Mouse (Mus musculus) kidney, embryonic 14.5 days (tissue): ENCODE measurements at regions not wholly inside any gene's neighbourhood (a gene's known extent, or its start where the extent isn't known, plus 50 kb on each side); places are given as distances from the start of the nearest gene placed in this dataset.

Experiments
- ATAC-seq: fragments of 200-750 bp; cut with Nextera tagmentation; 2 replicates; pipeline ENCODE4 v1.8.0; 2017; ENCODE audit warnings: moderate number of reproducible peaks, mild to moderate bottlenecking, moderate TSS enrichment, moderate library complexity; ENCODE audit not compliant: low FRiP score, low TSS enrichment
- H3K27ac ChIP-seq: fragments of 300-500 bp; sonication (generic); 2 replicates; pipeline ENCODE4 v1.5.1; 2014; ENCODE audit warnings: low read depth, mild to moderate bottlenecking, low read length, moderate library complexity, mixed read lengths
- H3K27me3 ChIP-seq: fragments of 300-500 bp; sonication (generic); 2 replicates; pipeline ENCODE4 v1.6.1; 2014; ENCODE audit warnings: mild to moderate bottlenecking, low read length; ENCODE audit not compliant: control insufficient read depth, insufficient read depth
- H3K36me3 ChIP-seq: fragments of 300-500 bp; sonication (generic); 2 replicates; pipeline ENCODE4 v1.6.1; 2014; ENCODE audit warnings: low read length, mixed read lengths; ENCODE audit not compliant: control insufficient read depth, insufficient read depth
- H3K4me1 ChIP-seq: fragments of 300-500 bp; sonication (generic); 2 replicates; pipeline ENCODE4 v1.6.1; 2014; ENCODE audit warnings: low read length, mixed read lengths; ENCODE audit not compliant: control insufficient read depth, insufficient read depth
- H3K4me2 ChIP-seq: fragments of 300-500 bp; sonication (generic); replicated peaks from 2 replicates; pipeline ENCODE4 v1.6.1; 2014; ENCODE audit warnings: low read depth, mild to moderate bottlenecking, low read length
- H3K4me3 ChIP-seq: fragments of 300-500 bp; sonication (generic); 2 replicates; pipeline ENCODE4 v1.5.1; 2014; ENCODE audit warnings: mild to moderate bottlenecking, low read length
- H3K9ac ChIP-seq: fragments of 300-500 bp; sonication (generic); 2 replicates; pipeline ENCODE4 v1.6.1; 2014; ENCODE audit warnings: low read depth, mild to moderate bottlenecking, low read length, moderate library complexity
- H3K9me3 ChIP-seq: fragments of 300-500 bp; sonication (generic); 2 replicates; pipeline ENCODE4 v1.6.1; 2016; ENCODE audit warnings: low read length; ENCODE audit not compliant: control insufficient read depth
- WGBS: fragments of 180-500 bp; shearing (Covaris S2); extraction: QIAGEN DNeasy Blood & Tissue Kit; methylation state at CpG from one replicate; pipeline ENCODE4 v1.1.7; 2014; 5-methylcytosine and 5-hydroxymethylcytosine counted together

GRCm38 (mm10) chr2:3957491-3957890, 60.0 kb upstream of the Frmd4a start:
- H3K9me3 ChIP-seq: no peaks in the 10 kb centered on the region
- no peaks in the 10 kb centered on the region for H3K36me3 ChIP-seq
- no peak overlapping the region for H3K27ac ChIP-seq
- no peaks in the 10 kb centered on the region for H3K4me1 ChIP-seq
- ATAC-seq: no peak
- no peak overlapping the region for H3K4me3 ChIP-seq
- H3K27me3 ChIP-seq: no peaks in the 10 kb centered on the region
- H3K9ac ChIP-seq: no peak overlapping the region
- H3K4me2 ChIP-seq: no peak overlapping the region

DNA sequence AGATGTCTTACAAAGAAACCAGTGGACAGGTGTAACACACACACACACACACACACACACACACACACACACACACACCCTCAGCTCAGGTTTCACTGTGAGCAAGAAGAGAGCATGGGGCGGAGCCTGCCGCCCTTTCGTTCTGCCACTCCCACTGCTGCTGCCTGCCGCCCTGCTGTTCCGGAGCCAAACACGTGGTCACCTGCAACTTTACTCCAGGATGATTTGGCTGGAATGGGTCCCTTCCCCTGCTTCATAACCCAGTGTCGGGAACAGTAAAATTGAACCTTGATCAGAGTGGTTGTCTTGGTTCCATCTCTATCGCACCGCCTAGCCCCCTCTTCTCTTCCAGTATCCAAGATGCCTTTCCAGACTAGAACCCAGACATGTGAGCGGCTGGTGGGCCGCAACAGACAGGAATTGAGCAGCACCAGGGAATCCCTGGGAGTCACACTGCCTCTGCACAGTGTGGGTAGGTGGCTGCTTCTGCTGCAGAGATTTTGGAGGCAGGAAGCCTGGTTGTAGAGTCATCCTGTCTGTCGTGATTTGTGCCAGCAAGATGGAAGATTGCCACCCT, 59.4 kb upstream of the Frmd4a start:
- 21% methylated on average over 12 of the region's 12 CpGs for WGBS
- Histone ChIP-seq H3K36me3 (no peaks in the 10 kb centered on the region), H3K27ac (no peak overlapping the region), H3K9me3 (no peaks in the 10 kb centered on the region), H3K4me3 (no peak overlapping the region), H3K27me3 (no peaks in the 10 kb centered on the region), H3K9ac (no peak overlapping the region), H3K4me2 (peak overlapping the region; percentile 19; the same call in 1 of the 2 replicates), H3K4me1 (no peaks in the 10 kb centered on the region)
- peak; percentile 89 for ATAC-seq

- no peak for ATAC-seq
- Histone ChIP-seq H3K4me2 (no peak overlapping the region), H3K4me1 (no peaks in the 10 kb centered on the region), H3K4me3 (no peak overlapping the region), H3K27me3 (no peaks in the 10 kb centered on the region), H3K27ac (no peak overlapping the region), H3K9me3 (no peaks in the 10 kb centered on the region), H3K36me3 (no peaks in the 10 kb centered on the region), H3K9ac (no peak overlapping the region)
- 87% methylated on average over 4 of the region's 4 CpGs for WGBS
Observed at GRCm38 (mm10) chr2:3958711-3959110, 58.8 kb upstream of the Frmd4a start.

DNA sequence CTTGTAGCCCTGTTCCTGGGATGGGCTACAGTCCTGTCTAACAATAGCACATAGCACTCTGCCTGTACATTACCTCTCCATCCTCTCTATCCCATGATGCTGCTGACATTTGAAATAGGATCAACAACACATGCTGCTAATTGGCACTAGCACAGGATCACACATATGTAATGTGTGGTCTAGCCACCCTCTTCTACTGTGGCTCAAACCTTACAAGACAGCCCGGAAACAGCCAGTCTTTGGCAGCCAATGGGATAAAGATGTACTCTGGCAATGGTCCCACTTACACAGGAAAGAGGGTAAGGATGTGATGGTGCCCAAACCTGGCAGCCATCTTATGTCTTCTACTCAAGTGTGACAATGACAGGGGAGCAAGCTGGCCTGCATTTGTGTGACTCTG, 58.3 kb upstream of the Frmd4a start:
- Histone ChIP-seq H3K4me2 (no peak overlapping the region), H3K9ac (no peak overlapping the region), H3K27ac (no peak overlapping the region), H3K27me3 (no peaks in the 10 kb centered on the region), H3K36me3 (no peaks in the 10 kb centered on the region), H3K4me1 (no peaks in the 10 kb centered on the region), H3K4me3 (no peak overlapping the region), H3K9me3 (no peaks in the 10 kb centered on the region)
- 83% methylated on average over 1 of the region's 1 CpGs for WGBS
- ATAC-seq: no peak

DNA sequence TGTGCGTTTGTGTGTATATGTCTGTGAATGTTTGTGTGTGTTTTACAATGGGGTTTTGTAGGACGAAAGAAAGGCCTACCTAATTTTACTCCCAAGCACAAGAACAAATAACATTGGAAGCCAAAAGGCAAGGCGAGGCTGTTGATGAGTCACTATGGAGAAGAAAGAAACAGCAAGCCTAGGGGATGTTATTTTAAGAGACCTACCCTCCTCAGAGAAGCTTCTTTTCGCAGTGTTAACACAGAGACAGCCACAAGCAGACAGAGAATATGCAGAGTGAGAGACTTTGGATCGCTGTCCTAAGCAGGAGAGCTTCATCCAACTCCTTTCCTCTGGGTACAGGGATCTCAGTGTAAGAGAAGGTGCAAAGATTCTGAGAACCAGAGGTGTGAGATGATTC, 57.3 kb upstream of the Frmd4a start:
- H3K4me2 ChIP-seq: no peak overlapping the region
- no peaks in the 10 kb centered on the region for H3K9me3 ChIP-seq
- no peaks in the 10 kb centered on the region for H3K36me3 ChIP-seq
- H3K27me3 ChIP-seq: no peaks in the 10 kb centered on the region
- ATAC-seq: no peak
- H3K27ac ChIP-seq: no peak overlapping the region
- H3K4me1 ChIP-seq: no peaks in the 10 kb centered on the region
- WGBS: 77% methylated on average over 5 of the region's 5 CpGs
- H3K4me3 ChIP-seq: no peak overlapping the region
- H3K9ac ChIP-seq: no peak overlapping the region

DNA sequence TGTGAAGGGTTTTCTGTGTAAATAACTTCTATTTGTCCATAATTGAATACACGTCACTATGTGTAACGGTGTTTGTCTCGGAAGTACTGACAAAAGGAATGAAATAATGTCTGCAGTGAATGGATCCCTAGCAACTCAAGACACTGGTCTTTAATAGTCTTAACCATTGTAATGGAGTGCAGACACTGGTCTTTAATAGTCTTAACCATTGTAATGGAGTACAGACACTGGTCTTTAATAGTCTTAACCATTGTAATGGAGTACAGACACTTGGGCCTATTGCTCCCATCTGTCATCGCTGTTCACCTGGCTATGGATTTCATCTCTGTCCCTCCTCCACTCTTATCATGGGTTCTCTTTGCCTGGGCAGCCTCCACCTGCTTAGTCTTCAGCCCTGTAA, 53.2 kb upstream of the Frmd4a start:
- Histone ChIP-seq H3K4me1 (no peaks in the 10 kb centered on the region), H3K9ac (no peak overlapping the region), H3K9me3 (peaks cover 2% of the 10 kb centered on the region; the same call in 1 of the 2 replicates), H3K27ac (no peak overlapping the region), H3K4me3 (no peak overlapping the region), H3K36me3 (no peaks in the 10 kb centered on the region), H3K4me2 (no peak overlapping the region), H3K27me3 (no peaks in the 10 kb centered on the region)
- peak; percentile 100 for ATAC-seq
- WGBS: 92% methylated on average over 4 of the region's 4 CpGs
